Mouse (Mus musculus): ENCODE data around the gene Srsf3.

DNA sequence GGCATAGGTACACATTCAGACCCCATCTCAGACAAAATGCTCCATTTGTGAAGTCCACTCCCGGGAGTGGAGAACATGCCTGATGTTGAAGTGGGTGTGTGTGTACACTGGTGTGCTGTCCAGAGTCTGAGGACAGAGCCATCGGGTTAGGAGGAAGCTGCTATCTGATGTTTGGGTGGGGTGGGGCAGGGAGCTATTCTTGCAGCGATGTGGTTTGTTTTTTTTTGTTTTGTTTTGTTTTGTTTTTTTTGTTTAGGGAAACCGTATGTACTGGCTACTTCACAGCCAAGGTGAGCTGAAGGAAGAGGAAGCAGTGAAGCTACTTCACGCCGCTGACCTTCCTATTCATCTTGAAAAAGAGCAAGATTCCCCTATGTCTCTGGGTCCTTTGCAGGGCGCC is 25.6 kb upstream of the Srsf3 start:
- TF ChIP-seq CTCF (IDR thresholded peaks at IDR 0.05; ENCODE audit: low read depth) (no peak), EP300 (IDR thresholded peaks at IDR 0.05; ENCODE audit: low read depth) (no peak)

Measured in liver, embryonic 14.5 days (tissue).